Mouse (Mus musculus) testis, adult 10 weeks (tissue): ENCODE results near the gene Msh2. TPM values are rescaled to one million over a fixed set of nuclear protein-coding genes. Genes with fewer than 3 reads are reported as not detected.

Experiments
- polyA plus RNA-seq: library from polyadenylated mRNA; stranded (reverse); fragments of 350-450 nt; fragmentation: Illumina TruSeq; extraction: RNeasy Lipid Tissue Mini Kit (QIAGEN cat#74804); gene quantifications from one replicate; pipeline ENCODE4 v1.2.3, GENCODE M21; 2014; ENCODE audit warnings: low read depth, low replicate concordance

Gene Msh2
- polyA plus RNA-seq = 14.5 TPM

GRCm38 (mm10) chr17:87671890-87672660 lies at the start of gene Msh2:
Gene Msh2, plus strand, starts transcription at chr17:87672330.

Other genes with a start within 250 kb of the Msh2 start
- gene Stpg4, start 244.6 kb upstream of the Msh2 start, polyA plus RNA-seq = 459 TPM
- 2,322 TPM for gene Calm2, start 225.4 kb upstream of the Msh2 start, polyA plus RNA-seq
- 28.7 TPM for gene Epcam, start 36.4 kb upstream of the Msh2 start, polyA plus RNA-seq
- not detected for gene Kcnk12, start 125.7 kb downstream of the Msh2 start, polyA plus RNA-seq
- not detected for gene Rpl36-ps4, start 248.6 kb downstream of the Msh2 start, polyA plus RNA-seq